Mouse (Mus musculus) brain, embryonic 14.5 days (tissue): ENCODE measurements at regions not wholly inside any gene's neighbourhood (a gene's known extent, or its start where the extent isn't known, plus 50 kb on each side); places are given as distances from the start of the nearest gene placed in this dataset.
"Not testable (repeated sequence)": the region's sequence is repeated elsewhere in the genome, so short reads cannot be mapped to it uniquely, and the experiment has no call there.

ENCODE experiments used
- DNase-seq: peaks from one replicate; pipeline ENCODE4 v3.0.0-alpha.2; 2011; ENCODE audit warnings: low read depth
- CTCF ChIP-seq: fragments of 200-500 bp; IDR thresholded peaks from 2 replicates; pipeline ENCODE4 v1.5.1; 2012; ENCODE audit warnings: inconsistent platforms, mild to moderate bottlenecking, moderate library complexity, borderline replicate concordance; ENCODE audit not compliant: insufficient read depth, insufficient read length; ENCODE audit errors: extremely low read depth
- POLR2A ChIP-seq: fragments of 200-500 bp; IDR thresholded peaks from 2 replicates; pipeline ENCODE4 v1.6.1; 2012; ENCODE audit warnings: mild to moderate bottlenecking, inconsistent platforms, borderline replicate concordance; ENCODE audit not compliant: poor library complexity, insufficient read depth, insufficient read length, severe bottlenecking; ENCODE audit errors: extremely low read depth

DNA sequence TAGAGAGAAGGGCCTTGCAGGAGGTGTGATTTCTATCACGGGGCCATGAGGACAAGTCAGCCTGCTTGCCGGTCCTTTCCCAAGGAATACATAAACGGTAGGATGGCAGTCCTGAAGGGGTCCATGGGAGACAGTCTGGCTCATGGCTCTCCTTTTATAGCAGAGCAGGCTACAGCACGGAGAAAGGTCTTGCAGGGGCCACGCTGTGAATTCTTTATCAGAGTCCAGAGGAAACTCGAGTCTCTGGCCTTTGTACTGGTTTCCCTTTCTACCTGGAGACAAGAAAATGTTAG lies 1984.0 kb downstream of the 4930444P10Rik start:
- no peak for DNase-seq
- no peak for TF ChIP-seq CTCF
- no peak for TF ChIP-seq POLR2A

DNA sequence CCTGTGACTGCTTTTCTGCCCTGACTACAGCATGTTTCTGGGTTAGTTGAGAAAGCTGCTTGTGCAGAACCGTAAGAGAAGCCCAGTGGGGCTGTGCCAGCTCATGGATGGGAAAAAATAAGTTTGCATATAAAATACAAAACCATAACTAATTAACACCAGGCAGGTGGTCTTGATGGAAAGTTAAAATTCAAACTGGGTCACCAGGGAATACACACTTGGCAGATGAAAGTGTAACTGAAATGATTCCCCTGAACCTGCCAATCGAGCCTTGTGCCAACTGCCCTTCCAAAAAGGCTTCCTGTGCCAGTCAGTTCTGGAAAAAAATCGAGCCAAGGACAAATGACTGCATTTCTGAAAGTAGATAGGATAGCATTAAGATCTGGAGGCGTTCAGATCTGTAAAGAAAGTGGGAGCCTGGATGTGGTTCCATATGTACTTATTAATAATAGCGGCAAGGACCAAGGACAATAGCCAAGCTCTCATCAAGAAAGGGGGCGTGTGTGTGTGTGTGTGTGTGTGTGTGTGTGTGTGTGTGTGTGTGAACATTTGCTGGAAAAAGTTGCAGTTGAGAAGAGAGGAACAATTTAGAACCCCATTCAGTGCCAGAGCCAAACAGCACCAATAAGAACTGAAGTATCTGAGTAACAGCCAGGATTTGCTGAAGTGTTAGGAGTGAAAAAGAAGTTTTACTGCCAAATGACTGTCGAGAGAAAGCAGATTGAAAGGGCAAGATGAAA lies 1984.5 kb downstream of the 4930444P10Rik start:
- TF ChIP-seq POLR2A (no peak), CTCF (no peak)
- DNase-seq: peak; percentile 92

GRCm38 (mm10) chr1:14105521-14105920 lies 1987.6 kb downstream of the 4930444P10Rik start:
- DNase-seq: not testable (repeated sequence)

DNA sequence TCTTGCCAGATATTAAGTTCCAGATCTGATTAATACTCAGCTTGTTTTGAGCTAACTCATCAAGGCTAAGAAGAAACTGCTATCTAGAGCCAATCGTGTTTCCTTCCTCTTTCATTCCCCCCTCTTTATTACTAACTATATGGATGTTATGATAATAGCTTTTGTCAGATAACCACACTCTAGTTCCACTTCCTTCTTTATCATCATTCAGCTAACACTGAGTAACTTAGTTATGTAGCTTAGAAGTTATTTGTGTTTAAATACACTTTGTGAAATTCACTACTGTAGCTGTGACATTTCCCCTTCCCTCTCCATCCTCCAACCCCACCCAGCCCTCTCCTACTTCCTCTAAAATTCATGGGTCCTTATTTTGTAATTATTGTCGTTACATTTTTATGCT lies 1988.6 kb downstream of the 4930444P10Rik start:
- DNase-seq: no peak
- no peak for TF ChIP-seq CTCF
- TF ChIP-seq POLR2A: no peak

GRCm38 (mm10) chr1:14099031-14099430 lies 1994.1 kb downstream of the 4930444P10Rik start:
- no peak for TF ChIP-seq CTCF
- no peak for TF ChIP-seq POLR2A
- peak; percentile 64 for DNase-seq

DNA sequence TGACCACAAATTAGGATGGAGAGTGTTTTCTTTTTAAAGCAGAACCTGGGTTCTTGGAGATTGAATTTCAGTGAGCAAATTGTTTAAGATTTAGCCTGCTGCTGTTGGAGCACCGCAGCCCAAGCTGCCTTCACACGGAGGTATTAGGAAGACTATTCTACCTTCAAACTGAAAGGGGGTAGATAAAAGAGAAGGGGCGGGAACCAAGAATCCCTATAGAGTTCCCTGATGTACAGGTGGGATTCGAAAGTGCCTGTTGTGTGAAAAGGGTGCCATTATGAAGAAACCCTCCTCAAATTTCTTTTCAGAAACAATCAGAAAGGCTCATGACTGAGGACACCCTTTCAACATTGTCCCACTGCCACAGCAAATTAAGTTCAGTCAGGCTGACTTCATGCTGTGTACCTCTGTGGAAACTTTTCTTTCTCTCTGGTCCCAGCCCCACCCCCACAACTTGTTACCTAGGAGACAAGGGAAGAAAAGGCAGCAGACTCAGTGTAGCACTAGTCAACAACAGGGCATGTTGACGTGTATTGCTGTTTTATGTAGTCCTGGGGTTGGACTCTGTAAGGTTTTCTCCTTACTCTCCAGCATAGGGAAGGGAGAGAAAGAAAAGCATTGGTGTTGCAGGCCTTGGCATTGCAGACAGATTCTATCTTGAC lies 1995.4 kb downstream of the 4930444P10Rik start:
- DNase-seq: peak; percentile 70
- TF ChIP-seq CTCF (no peak), POLR2A (no peak)

GRCm38 (mm10) chr1:14064856-14065255 lies 2028.3 kb downstream of the 4930444P10Rik start:
- no peak for DNase-seq
- no peak for TF ChIP-seq CTCF
- TF ChIP-seq POLR2A: no peak

GRCm38 (mm10) chr1:14036163-14036562 lies 2057.0 kb downstream of the 4930444P10Rik start:
- TF ChIP-seq POLR2A (no peak), CTCF (no peak)
- no peak for DNase-seq

GRCm38 (mm10) chr1:14011484-14011883 lies 2081.6 kb downstream of the 4930444P10Rik start:
- no peak for TF ChIP-seq CTCF
- TF ChIP-seq POLR2A: no peak
- DNase-seq: peak; percentile 80

DNA sequence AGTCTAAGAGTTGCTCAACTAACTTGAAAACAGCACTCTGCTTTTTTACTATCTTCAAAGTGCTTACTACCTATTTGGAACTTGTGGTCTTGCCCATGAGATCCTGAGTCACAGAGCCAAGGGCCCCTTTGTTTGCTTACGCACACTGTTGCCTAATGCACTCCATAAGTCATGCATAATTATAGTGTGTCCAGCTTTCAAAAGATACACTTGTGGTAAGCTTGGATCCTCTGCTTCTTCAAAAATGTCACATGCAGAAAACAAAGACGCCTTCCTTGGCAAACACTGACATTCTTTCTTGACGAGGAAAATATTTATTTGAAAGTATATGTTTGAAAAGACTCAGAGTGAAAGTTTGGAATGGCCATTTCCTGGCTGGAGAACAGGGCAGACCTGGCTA lies 2082.3 kb downstream of the 4930444P10Rik start:
- no peak for DNase-seq
- TF ChIP-seq CTCF: no peak
- TF ChIP-seq POLR2A: no peak

- TF ChIP-seq CTCF (no peak), POLR2A (no peak)
- peak; percentile 72 for DNase-seq
These were observed 2090.6 kb downstream of the 4930444P10Rik start for GRCm38 (mm10) chr1:14002550-14002949.

DNA sequence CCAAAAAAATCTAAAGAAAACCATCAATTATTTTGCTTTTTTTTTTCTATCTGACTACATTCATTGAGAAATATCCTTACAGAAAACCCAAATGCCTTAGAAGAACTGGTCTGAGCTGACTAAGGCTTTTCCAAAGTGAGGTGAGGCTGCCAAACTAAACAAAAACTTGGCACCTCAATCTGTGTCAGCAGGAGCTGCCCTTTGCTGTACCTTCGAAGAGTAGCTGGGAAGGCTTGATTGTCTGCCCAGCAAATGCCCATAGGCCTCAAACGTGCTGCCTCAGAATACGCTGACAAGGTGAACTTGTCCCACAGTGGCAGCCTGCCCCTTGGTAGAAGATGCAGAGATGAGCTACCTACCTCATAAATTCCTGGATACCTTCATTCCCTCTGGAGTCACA lies 2091.7 kb downstream of the 4930444P10Rik start:
- TF ChIP-seq CTCF (no peak), POLR2A (no peak)
- DNase-seq: peak; percentile 79
